Mouse (Mus musculus) bone marrow, adult 2 months (tissue): Measurements from ENCODE around the gene Man1c1.

Experiments
- CTCF ChIP-seq: fragments of 200-500 bp; IDR thresholded peaks from 2 replicates; pipeline ENCODE4 v1.5.1; 2011; ENCODE audit warnings: low read length, control low read depth; ENCODE audit not compliant: control insufficient read depth, insufficient read depth
- POLR2A ChIP-seq: fragments of 200-500 bp; IDR thresholded peaks from 2 replicates; pipeline ENCODE4 v1.6.1; 2011; ENCODE audit warnings: low read depth, mild to moderate bottlenecking, control low read depth, low read length, borderline replicate concordance; ENCODE audit not compliant: control insufficient read depth

- TF ChIP-seq CTCF (no peak), POLR2A (no peak)
Observed at GRCm38 (mm10) chr4:134607679-134608078, 96.4 kb downstream of the Man1c1 start.
